Mouse (Mus musculus) embryonic facial prominence, embryonic 12.5 days (tissue): Measurements from ENCODE around the gene Ociad1. TPM values are rescaled to one million over a fixed set of nuclear protein-coding genes. Genes with fewer than 3 reads are reported as not detected.

Experiments
- ATAC-seq: fragments of 200-750 bp; cut with Nextera tagmentation; 2 replicates; pipeline ENCODE4 v1.8.0; 2017; ENCODE audit not compliant: insufficient number of reproducible peaks, insufficient read depth, low FRiP score, low TSS enrichment
- H3K27ac ChIP-seq: fragments of 300-500 bp; sonication (generic); 2 replicates; pipeline ENCODE4 v1.5.1; 2016; ENCODE audit warnings: mild to moderate bottlenecking
- H3K27me3 ChIP-seq: fragments of 300-500 bp; sonication (generic); 2 replicates; pipeline ENCODE4 v1.6.1; 2016; ENCODE audit warnings: mild to moderate bottlenecking, moderate library complexity
- H3K36me3 ChIP-seq: fragments of 300-500 bp; sonication (generic); 2 replicates; pipeline ENCODE4 v1.6.1; 2016; ENCODE audit warnings: mild to moderate bottlenecking
- H3K4me1 ChIP-seq: fragments of 300-500 bp; sonication (generic); 2 replicates; pipeline ENCODE4 v1.6.1; 2016
- H3K4me2 ChIP-seq: fragments of 300-500 bp; sonication (generic); replicated peaks from 2 replicates; pipeline ENCODE4 v1.6.1; 2016; ENCODE audit warnings: mild to moderate bottlenecking, moderate library complexity
- H3K4me3 ChIP-seq: fragments of 300-500 bp; sonication (generic); 2 replicates; pipeline ENCODE4 v1.5.1; 2016; ENCODE audit warnings: mild to moderate bottlenecking
- H3K9ac ChIP-seq: fragments of 300-500 bp; sonication (generic); 2 replicates; pipeline ENCODE4 v1.6.1; 2016; ENCODE audit warnings: mild to moderate bottlenecking, moderate library complexity
- H3K9me3 ChIP-seq: fragments of 300-500 bp; sonication (generic); 2 replicates; pipeline ENCODE4 v1.6.1; 2016; ENCODE audit warnings: mild to moderate bottlenecking, moderate library complexity
- WGBS: fragments of 180-500 bp; shearing (Covaris S2); methylation state at CpG from one replicate; pipeline ENCODE4 v1.1.7; 2016; 5-methylcytosine and 5-hydroxymethylcytosine counted together
- polyA plus RNA-seq: library from polyadenylated mRNA; unstranded; fragments of >200 nt; fragmentation: Nextera tagmentation; extraction: Ambion mirVana; gene quantifications from 2 replicates; pipeline ENCODE4 v1.2.1, GENCODE M21; 2016

The Ociad1 gene
- polyA plus RNA-seq, 1 experiment from 2014 or later: 207 TPM

DNA sequence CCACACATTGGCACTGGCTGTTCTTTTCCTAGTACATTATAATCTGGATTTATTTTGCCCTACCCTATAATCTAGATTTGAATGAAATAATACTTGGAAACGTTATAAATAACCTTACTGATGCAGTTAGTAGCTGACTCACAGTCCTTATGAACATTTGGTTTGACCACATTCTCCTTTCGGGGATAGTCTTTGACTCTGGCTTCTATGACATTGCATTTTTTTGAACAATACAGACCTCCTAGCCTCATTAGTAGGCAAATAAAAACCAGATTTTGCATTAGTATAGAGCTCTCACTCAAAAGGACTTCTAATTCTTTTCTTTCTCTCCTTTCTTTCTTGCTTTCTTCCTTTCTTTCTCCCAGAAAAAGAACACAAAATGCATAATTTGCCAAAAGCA, 2.7 kb upstream of the Ociad1 start:
- no peaks in the 10 kb centered on the region for H3K27me3 ChIP-seq
- H3K4me1 ChIP-seq: peaks cover 6% of the 10 kb centered on the region
- H3K27ac ChIP-seq: no peak overlapping the region
- no peak overlapping the region for H3K4me3 ChIP-seq
- no peaks in the 10 kb centered on the region for H3K9me3 ChIP-seq
- WGBS: 57% methylated on average over 2 of the region's 2 CpGs
- no peak for ATAC-seq
- H3K4me2 ChIP-seq: no peak overlapping the region
- no peak overlapping the region for H3K9ac ChIP-seq
- H3K36me3 ChIP-seq: peaks cover 2% of the 10 kb centered on the region

- peaks cover 6% of the 10 kb centered on the region for H3K4me1 ChIP-seq
- no peak for ATAC-seq
- peak overlapping the region; percentile 98 for H3K4me3 ChIP-seq
- peak overlapping the region; percentile 67 for H3K4me2 ChIP-seq
- no peaks in the 10 kb centered on the region for H3K9me3 ChIP-seq
- H3K27me3 ChIP-seq: no peaks in the 10 kb centered on the region
- H3K9ac ChIP-seq: peak overlapping the region; percentile 94
- no peak overlapping the region for H3K27ac ChIP-seq
- WGBS: 16% methylated on average over 8 of the region's 8 CpGs
- H3K36me3 ChIP-seq: peaks cover 17% of the 10 kb centered on the region
These were observed 859 bp downstream of the Ociad1 start for GRCm38 (mm10) chr5:73293458-73293827.

- Histone ChIP-seq H3K4me3 (no peak overlapping the region), H3K9ac (no peak overlapping the region), H3K9me3 (no peaks in the 10 kb centered on the region), H3K27ac (no peak overlapping the region), H3K36me3 (peaks cover 25% of the 10 kb centered on the region), H3K4me2 (no peak overlapping the region), H3K27me3 (no peaks in the 10 kb centered on the region), H3K4me1 (peaks cover 6% of the 10 kb centered on the region)
- 96% methylated on average over 7 of the region's 7 CpGs for WGBS
- no peak for ATAC-seq
These were observed 2.4 kb downstream of the Ociad1 start for GRCm38 (mm10) chr5:73295016-73295415.

DNA sequence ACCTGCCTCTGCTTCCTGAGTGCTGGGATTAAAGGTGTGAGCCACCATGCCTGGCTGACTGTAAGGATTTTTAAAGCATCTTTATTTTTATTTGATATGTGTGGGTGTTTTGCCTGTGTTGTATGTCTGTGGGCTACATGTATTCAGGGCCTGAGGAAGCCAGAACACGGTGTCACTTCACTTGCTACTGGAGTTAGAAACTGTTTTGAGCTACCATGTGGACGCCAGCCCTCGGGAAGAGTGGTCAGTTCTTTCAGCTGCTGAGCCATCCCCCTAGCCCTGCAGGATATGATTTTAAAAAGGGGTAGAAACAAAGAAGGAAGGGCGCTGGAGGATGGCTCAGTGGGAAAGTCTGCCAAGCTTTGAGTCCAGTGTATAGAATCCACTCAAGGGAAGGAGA, 3.3 kb downstream of the Ociad1 start:
- H3K4me1 ChIP-seq: peaks cover 6% of the 10 kb centered on the region
- no peak overlapping the region for H3K4me3 ChIP-seq
- H3K36me3 ChIP-seq: peaks cover 34% of the 10 kb centered on the region
- H3K27me3 ChIP-seq: no peaks in the 10 kb centered on the region
- H3K9ac ChIP-seq: no peak overlapping the region
- no peak for ATAC-seq
- H3K4me2 ChIP-seq: no peak overlapping the region
- no peak overlapping the region for H3K27ac ChIP-seq
- no peaks in the 10 kb centered on the region for H3K9me3 ChIP-seq
- 85% methylated on average over 4 of the region's 4 CpGs for WGBS

DNA sequence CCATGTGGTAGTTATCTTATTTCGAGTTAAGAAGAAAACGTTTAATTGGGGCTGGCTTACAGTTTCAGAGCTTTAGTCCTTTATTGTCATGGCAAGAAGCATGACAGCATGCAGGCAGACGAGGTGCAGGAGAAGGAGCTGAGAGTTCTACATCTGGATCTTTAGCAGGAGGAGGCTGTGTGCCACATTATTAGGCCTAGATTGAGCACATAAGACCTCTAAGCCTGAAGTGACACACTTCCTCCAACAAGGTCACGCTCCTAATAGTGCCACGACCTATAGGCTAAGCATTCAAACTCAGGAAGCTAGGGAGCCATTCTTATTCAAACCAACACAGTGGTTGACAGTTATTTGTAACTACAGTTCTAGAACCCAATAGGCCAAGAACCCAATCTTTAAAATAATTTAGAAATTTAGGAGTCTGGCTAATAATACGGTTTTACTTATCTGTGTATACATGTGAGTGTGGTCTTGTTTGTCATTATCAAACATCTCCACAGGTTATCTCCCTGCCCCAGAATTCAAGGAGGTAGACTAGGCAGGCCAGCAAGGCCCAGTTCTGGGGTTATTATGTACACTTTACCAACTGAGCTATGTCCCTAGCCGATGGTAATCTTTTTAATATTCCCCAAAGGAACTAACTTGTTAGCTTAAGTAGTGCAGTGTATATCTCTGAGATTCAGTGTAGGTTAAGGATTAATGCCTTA, 9.2 kb downstream of the Ociad1 start:
- no peaks in the 10 kb centered on the region for H3K27me3 ChIP-seq
- no peaks in the 10 kb centered on the region for H3K4me1 ChIP-seq
- no peak overlapping the region for H3K4me2 ChIP-seq
- H3K9ac ChIP-seq: no peak overlapping the region
- no peaks in the 10 kb centered on the region for H3K9me3 ChIP-seq
- no peak for ATAC-seq
- 88% methylated on average over 7 of the region's 7 CpGs for WGBS
- H3K27ac ChIP-seq: no peak overlapping the region
- H3K36me3 ChIP-seq: peaks cover 61% of the 10 kb centered on the region
- no peak overlapping the region for H3K4me3 ChIP-seq

DNA sequence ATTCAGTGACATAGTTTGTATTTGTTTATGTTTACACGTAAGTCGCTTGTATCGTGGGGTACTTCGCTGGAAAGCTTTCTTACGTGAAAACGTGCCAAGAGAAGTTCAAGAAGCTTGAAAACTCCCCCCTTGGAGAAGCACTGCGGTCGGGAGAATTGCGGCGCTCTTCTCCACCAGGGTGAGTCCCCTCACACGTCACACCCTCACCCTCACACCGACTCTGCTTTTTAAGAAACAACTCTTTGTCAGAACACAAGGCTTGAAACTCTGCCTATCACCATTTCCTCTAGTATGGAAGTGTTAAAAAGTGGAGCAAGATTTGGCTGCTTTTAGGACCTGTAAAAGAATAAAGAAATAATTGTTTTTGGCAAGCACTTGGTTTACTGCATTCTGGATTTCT, 11.9 kb downstream of the Ociad1 start:
- Histone ChIP-seq H3K4me1 (no peaks in the 10 kb centered on the region), H3K9me3 (no peaks in the 10 kb centered on the region), H3K27me3 (no peaks in the 10 kb centered on the region), H3K27ac (no peak overlapping the region), H3K36me3 (peaks cover 74% of the 10 kb centered on the region), H3K4me2 (no peak overlapping the region), H3K4me3 (no peak overlapping the region), H3K9ac (no peak overlapping the region)
- no peak for ATAC-seq
- WGBS: 89% methylated on average over 12 of the region's 12 CpGs

- no peaks in the 10 kb centered on the region for H3K27me3 ChIP-seq
- peaks cover 71% of the 10 kb centered on the region for H3K36me3 ChIP-seq
- H3K9me3 ChIP-seq: no peaks in the 10 kb centered on the region
- no peak overlapping the region for H3K9ac ChIP-seq
- no peak overlapping the region for H3K4me3 ChIP-seq
- no peaks in the 10 kb centered on the region for H3K4me1 ChIP-seq
- H3K27ac ChIP-seq: no peak overlapping the region
- 95% methylated on average over 6 of the region's 6 CpGs for WGBS
- no peak overlapping the region for H3K4me2 ChIP-seq
- no peak for ATAC-seq
These were observed 13.9 kb downstream of the Ociad1 start for GRCm38 (mm10) chr5:73306486-73306885.

GRCm38 (mm10) chr5:73307297-73307696, 14.7 kb downstream of the Ociad1 start:
- 91% methylated on average over 3 of the region's 3 CpGs for WGBS

GRCm38 (mm10) chr5:73309496-73309895, 16.9 kb downstream of the Ociad1 start:
- Histone ChIP-seq H3K27me3 (no peaks in the 10 kb centered on the region), H3K9me3 (no peaks in the 10 kb centered on the region), H3K4me2 (no peak overlapping the region), H3K27ac (no peak overlapping the region), H3K9ac (no peak overlapping the region), H3K4me3 (no peak overlapping the region), H3K4me1 (no peaks in the 10 kb centered on the region), H3K36me3 (peaks cover 72% of the 10 kb centered on the region)
- ATAC-seq: no peak
- 87% methylated on average over 4 of the region's 4 CpGs for WGBS

More at GRCm38 (mm10) chr5:73307297-73307696, 14.7 kb downstream of the Ociad1 start:
- Histone ChIP-seq H3K27me3 (no peaks in the 10 kb centered on the region), H3K9ac (no peak overlapping the region), H3K4me3 (no peak overlapping the region), H3K4me1 (no peaks in the 10 kb centered on the region), H3K27ac (no peak overlapping the region), H3K9me3 (no peaks in the 10 kb centered on the region), H3K4me2 (no peak overlapping the region), H3K36me3 (peaks cover 66% of the 10 kb centered on the region)
- ATAC-seq: no peak

GRCm38 (mm10) chr5:73310401-73310800, 17.8 kb downstream of the Ociad1 start:
- Histone ChIP-seq H3K36me3 (peaks cover 77% of the 10 kb centered on the region), H3K4me1 (no peaks in the 10 kb centered on the region), H3K9ac (no peak overlapping the region), H3K4me3 (no peak overlapping the region), H3K4me2 (no peak overlapping the region), H3K27ac (no peak overlapping the region), H3K9me3 (no peaks in the 10 kb centered on the region), H3K27me3 (no peaks in the 10 kb centered on the region)
- WGBS: 96% methylated on average over 1 of the region's 1 CpGs
- ATAC-seq: no peak

DNA sequence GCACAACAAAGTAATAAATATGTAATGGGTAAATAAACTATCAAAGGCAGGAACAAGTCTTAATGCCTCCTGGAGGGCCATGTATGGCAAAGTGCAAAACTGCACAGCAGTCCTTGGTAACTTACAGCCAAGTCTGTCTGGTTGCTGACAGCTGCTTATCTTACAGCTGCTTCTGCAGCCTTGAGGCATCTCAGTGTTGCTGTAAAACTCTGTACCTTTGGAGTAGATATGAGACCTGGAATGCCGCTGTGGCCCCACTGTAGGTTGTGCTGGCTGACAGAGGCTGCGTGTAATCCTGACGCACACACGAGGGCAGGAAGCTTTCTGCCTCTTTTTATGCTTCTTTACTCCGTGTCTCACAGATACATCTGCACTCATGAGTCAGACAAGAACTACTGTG, 18.9 kb downstream of the Ociad1 start:
- ATAC-seq: no peak
- Histone ChIP-seq H3K27ac (no peak overlapping the region), H3K27me3 (no peaks in the 10 kb centered on the region), H3K4me1 (no peaks in the 10 kb centered on the region), H3K9ac (no peak overlapping the region), H3K4me2 (no peak overlapping the region), H3K4me3 (no peak overlapping the region), H3K36me3 (peaks cover 78% of the 10 kb centered on the region), H3K9me3 (no peaks in the 10 kb centered on the region)
- WGBS: 91% methylated on average over 5 of the region's 5 CpGs

DNA sequence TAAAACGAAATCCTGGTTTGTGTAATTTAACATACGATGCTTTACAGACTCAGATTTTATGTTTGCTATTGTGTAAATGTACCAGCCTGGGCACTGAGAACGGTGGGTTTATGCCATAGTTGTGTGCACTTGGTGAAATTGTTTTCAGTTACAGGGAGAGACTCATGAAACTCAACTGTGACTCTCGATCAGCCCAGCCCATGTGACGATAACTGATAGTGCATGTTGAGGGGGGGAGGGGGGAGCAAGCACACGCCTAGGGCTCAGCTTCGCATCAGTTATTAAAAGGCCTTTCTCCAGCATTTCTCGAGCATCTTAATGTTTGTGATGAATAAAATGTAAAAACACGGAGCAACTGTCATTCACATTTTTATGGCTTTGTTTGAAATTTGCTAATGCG, 21.0 kb downstream of the Ociad1 start:
- H3K4me1 ChIP-seq: no peaks in the 10 kb centered on the region

More for the DNA sequence above, 21.0 kb downstream of the Ociad1 start:
- Histone ChIP-seq H3K27ac (no peak overlapping the region), H3K4me3 (no peak overlapping the region), H3K27me3 (no peaks in the 10 kb centered on the region), H3K9me3 (no peaks in the 10 kb centered on the region), H3K36me3 (peaks cover 69% of the 10 kb centered on the region), H3K4me2 (no peak overlapping the region), H3K9ac (no peak overlapping the region)
- 89% methylated on average over 10 of the region's 10 CpGs for WGBS
- no peak for ATAC-seq
